Mouse (Mus musculus) embryonic facial prominence, embryonic 15.5 days (tissue): Measurements from ENCODE around the gene Efhb. TPM values are rescaled to one million over a fixed set of nuclear protein-coding genes. Genes with fewer than 3 reads are reported as not detected.

Experiments
- ATAC-seq: fragments of 200-750 bp; cut with Nextera tagmentation; 2 replicates; pipeline ENCODE4 v1.8.0; 2017; ENCODE audit warnings: low read depth, moderate TSS enrichment; ENCODE audit not compliant: insufficient number of reproducible peaks, low FRiP score, low TSS enrichment
- H3K27ac ChIP-seq: fragments of 300-500 bp; sonication (generic); replicated peaks from 2 replicates; pipeline ENCODE4 v1.5.1; 2015; ENCODE audit warnings: mild to moderate bottlenecking, inconsistent platforms
- H3K27me3 ChIP-seq: fragments of 300-500 bp; sonication (generic); 2 replicates; pipeline ENCODE4 v1.6.1; 2015; ENCODE audit warnings: inconsistent platforms
- H3K36me3 ChIP-seq: fragments of 300-500 bp; sonication (generic); 2 replicates; pipeline ENCODE4 v1.6.1; 2015; ENCODE audit warnings: mild to moderate bottlenecking, inconsistent platforms
- H3K4me1 ChIP-seq: fragments of 300-500 bp; sonication (generic); 2 replicates; pipeline ENCODE4 v1.6.1; 2015; ENCODE audit warnings: inconsistent platforms
- H3K4me2 ChIP-seq: fragments of 300-500 bp; sonication (generic); replicated peaks from 2 replicates; pipeline ENCODE4 v1.6.1; 2015; ENCODE audit warnings: mild to moderate bottlenecking, inconsistent platforms
- H3K4me3 ChIP-seq: fragments of 300-500 bp; sonication (generic); replicated peaks from 2 replicates; pipeline ENCODE4 v1.5.1; 2015; ENCODE audit warnings: mild to moderate bottlenecking, inconsistent platforms
- H3K9ac ChIP-seq: fragments of 300-500 bp; sonication (generic); 2 replicates; pipeline ENCODE4 v1.6.1; 2015; ENCODE audit warnings: inconsistent platforms
- H3K9me3 ChIP-seq: fragments of 300-500 bp; sonication (generic); replicated peaks from 2 replicates; pipeline ENCODE4 v1.6.1; 2016; ENCODE audit warnings: inconsistent platforms
- WGBS: fragments of 180-500 bp; shearing (Covaris S2); methylation state at CpG from one replicate; pipeline ENCODE4 v1.1.7; 2015; 5-methylcytosine and 5-hydroxymethylcytosine counted together
- polyA plus RNA-seq: library from polyadenylated mRNA; unstranded; fragments of >200 nt; fragmentation: Nextera tagmentation; extraction: Ambion mirVana; gene quantifications from 2 replicates; pipeline ENCODE4 v1.2.1, GENCODE M21; 2015

Gene Efhb
- polyA plus RNA-seq: 1.4 and 1.6 TPM in 2 replicates

DNA sequence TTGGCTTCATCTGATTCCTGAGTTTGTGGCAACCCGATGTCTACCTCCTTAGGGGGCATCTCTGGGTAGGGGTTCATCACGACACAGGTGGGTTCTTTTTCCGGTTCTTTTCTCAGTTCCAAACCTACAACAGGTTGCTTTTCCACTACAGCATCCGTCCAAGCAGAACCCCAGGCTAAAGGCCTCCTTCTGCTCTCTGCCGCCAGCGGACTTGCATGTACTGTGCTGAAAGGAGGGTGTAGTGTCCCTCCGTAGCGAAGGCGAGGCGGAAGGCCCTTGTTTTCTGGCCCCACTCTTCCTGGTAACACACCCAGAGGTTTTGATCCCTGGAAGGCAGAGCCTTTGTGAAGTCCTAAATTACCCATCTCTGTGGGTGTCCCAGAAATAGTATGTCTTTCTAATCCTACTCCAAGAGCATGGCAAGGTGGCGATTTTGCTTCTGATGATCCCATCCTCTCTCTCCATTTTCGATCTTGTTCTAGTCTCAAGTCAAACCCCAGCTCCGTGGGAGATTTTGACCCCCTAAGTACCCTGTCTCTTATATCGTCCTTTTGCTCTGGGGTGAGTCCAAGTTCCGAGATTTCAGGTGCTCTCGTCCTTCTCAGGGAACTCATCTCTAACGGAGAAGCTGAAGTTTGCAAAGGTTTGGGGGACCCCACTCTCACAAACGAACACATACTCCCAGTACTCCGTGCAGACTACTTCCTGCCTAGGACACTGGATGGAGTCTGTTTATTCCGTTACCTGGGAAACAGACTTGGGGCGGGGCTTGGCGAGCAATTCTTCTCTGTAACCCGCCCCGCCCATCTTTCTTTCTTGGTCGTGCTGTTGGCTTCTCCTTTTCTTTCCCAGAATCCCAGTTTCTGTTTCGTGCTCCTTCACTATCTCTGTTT, at the start of gene Efhb:
Gene Efhb, minus strand, starts transcription at position 719 of the 893 bp plus-strand sequence.
- Histone ChIP-seq H3K36me3 (no peaks in the 10 kb centered on the region), H3K27ac (no peak within 1 kb of the TSS), H3K27me3 (no peaks in the 10 kb centered on the region), H3K4me3 (peak within 1 kb of the TSS; percentile 45), H3K4me1 (peaks cover 4% of the 10 kb centered on the region; the same call in 1 of the 2 replicates), H3K9me3 (no peaks in the 10 kb centered on the region), H3K9ac (no peak within 1 kb of the TSS), H3K4me2 (peak within 1 kb of the TSS; percentile 60)
- 21% methylated on average over 26 of the region's 26 CpGs for WGBS
- peak; percentile 91 for ATAC-seq

- no peak for ATAC-seq
- 74% methylated on average over 2 of the region's 2 CpGs for WGBS
- Histone ChIP-seq H3K4me2 (no peak overlapping the region), H3K4me3 (no peak overlapping the region), H3K4me1 (peaks cover 5% of the 10 kb centered on the region; the same call in 1 of the 2 replicates), H3K27ac (no peak overlapping the region), H3K9me3 (no peaks in the 10 kb centered on the region), H3K36me3 (peaks cover 4% of the 10 kb centered on the region; the same call in 1 of the 2 replicates), H3K27me3 (no peaks in the 10 kb centered on the region), H3K9ac (no peak overlapping the region)
Observed at GRCm38 (mm10) chr17:53512311-53512951, 49.3 kb upstream of the Efhb start.

DNA sequence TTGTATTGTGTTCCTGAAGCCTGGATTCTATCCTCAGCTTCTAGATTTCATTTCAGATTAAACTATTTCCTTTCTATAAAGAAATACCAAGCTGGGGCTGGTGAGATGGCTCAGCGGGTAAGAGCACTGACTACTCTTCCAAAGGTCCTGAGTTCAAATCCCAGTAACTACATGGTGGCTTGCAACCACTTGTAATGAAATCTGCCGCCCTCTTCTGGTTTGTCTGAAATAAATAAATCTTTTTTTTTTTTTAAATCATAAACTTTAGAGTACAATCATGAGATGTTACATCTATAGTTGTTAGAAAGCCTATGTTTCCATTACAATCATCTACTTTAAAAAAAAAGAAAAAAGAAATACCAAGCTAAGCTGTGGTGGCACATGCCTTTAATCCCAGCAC, 39.8 kb upstream of the Efhb start:
- no peaks in the 10 kb centered on the region for H3K27me3 ChIP-seq
- no peaks in the 10 kb centered on the region for H3K4me1 ChIP-seq
- no peak overlapping the region for H3K4me2 ChIP-seq
- H3K36me3 ChIP-seq: peaks cover 52% of the 10 kb centered on the region
- ATAC-seq: no peak
- no peak overlapping the region for H3K4me3 ChIP-seq
- no peak overlapping the region for H3K9ac ChIP-seq
- H3K27ac ChIP-seq: no peak overlapping the region
- H3K9me3 ChIP-seq: no peaks in the 10 kb centered on the region
- 93% methylated on average over 2 of the region's 2 CpGs for WGBS

DNA sequence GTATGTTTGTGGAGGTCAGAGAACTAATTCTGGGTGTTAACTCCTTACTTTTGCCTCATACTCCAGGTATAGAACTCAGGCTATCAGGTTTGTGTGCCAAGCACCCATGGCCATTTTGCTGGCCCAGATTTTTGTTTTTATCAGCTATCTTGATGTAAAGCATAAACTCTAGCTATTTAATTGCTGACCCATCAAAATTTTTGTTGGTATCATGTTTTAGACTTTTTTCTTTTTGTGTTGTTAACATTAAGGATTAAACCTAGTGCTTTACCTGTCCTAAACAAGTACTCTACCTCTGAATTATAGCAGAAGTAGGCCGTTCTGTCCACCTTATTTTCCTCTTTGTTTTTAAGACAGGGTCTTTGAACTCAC, 25.9 kb upstream of the Efhb start:
- Histone ChIP-seq H3K4me1 (no peaks in the 10 kb centered on the region), H3K4me2 (no peak overlapping the region), H3K9ac (no peak overlapping the region), H3K36me3 (peaks cover 33% of the 10 kb centered on the region), H3K4me3 (no peak overlapping the region), H3K9me3 (no peaks in the 10 kb centered on the region), H3K27me3 (no peaks in the 10 kb centered on the region), H3K27ac (no peak overlapping the region)
- no peak for ATAC-seq
- 96% methylated on average over 1 of the region's 1 CpGs for WGBS

DNA sequence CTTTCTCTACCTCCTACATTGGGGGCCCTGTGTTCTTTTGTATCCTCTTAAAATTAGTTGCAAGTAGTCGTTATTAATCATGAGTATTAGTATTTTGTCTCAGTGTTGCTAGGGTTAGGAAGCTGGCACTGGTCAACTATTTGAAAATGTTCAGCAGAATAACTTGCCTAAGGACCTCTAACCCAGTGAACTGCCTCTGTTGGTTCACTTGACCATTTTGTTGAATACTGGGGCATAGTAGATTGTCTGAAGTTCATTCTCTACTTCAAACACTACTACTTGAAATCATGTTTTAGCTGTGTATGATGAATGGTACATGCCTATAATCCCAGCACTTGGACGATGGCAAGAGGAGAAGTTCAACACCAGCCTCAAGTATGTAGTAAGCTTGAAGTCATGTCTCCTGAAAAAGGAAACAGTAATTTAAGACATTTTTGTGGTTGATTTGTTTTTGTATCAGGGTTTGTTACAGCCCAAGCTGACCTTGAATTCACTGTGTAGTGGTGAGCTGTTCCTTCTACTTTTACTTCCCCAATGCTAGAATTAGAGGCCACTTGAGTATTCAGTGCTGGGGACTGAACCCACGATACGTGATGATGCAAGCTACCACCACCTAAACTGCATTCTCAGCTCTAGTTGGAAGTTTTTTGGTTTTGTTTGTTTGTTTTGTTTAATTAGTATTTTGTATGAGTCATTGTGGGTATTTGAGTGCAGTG, 25.3 kb upstream of the Efhb start:
- H3K4me1 ChIP-seq: no peaks in the 10 kb centered on the region
- 86% methylated on average over 4 of the region's 4 CpGs for WGBS
- peak; percentile 63; the same call in 1 of the 2 replicates for ATAC-seq

GRCm38 (mm10) chr17:53480433-53480832, 17.3 kb upstream of the Efhb start:
- 44% methylated on average over 7 of the region's 7 CpGs for WGBS
- Histone ChIP-seq H3K4me3 (peak overlapping the region; percentile 92), H3K4me2 (peak overlapping the region; percentile 62), H3K4me1 (peaks cover 16% of the 10 kb centered on the region), H3K36me3 (peaks cover 6% of the 10 kb centered on the region), H3K9me3 (no peaks in the 10 kb centered on the region), H3K9ac (no peak overlapping the region), H3K27ac (peak overlapping the region; percentile 99; the same call in 1 of the 2 replicates), H3K27me3 (no peaks in the 10 kb centered on the region)
- no peak for ATAC-seq

More for the DNA sequence above, 25.3 kb upstream of the Efhb start:
- no peak overlapping the region for H3K27ac ChIP-seq
- H3K4me2 ChIP-seq: no peak overlapping the region
- H3K4me3 ChIP-seq: no peak overlapping the region
- H3K9me3 ChIP-seq: no peaks in the 10 kb centered on the region
- H3K9ac ChIP-seq: no peak overlapping the region
- H3K27me3 ChIP-seq: no peaks in the 10 kb centered on the region
- peaks cover 30% of the 10 kb centered on the region for H3K36me3 ChIP-seq

GRCm38 (mm10) chr17:53479604-53480041, 16.5 kb upstream of the Efhb start:
- H3K9me3 ChIP-seq: no peaks in the 10 kb centered on the region
- WGBS: under 1% methylated on average over 33 of the region's 33 CpGs
- no peaks in the 10 kb centered on the region for H3K27me3 ChIP-seq
- peak overlapping the region; percentile 99 for H3K27ac ChIP-seq
- H3K4me2 ChIP-seq: peak overlapping the region; percentile 62
- peaks cover 4% of the 10 kb centered on the region for H3K36me3 ChIP-seq
- H3K4me1 ChIP-seq: peaks cover 16% of the 10 kb centered on the region
- peak overlapping the region; percentile 92 for H3K4me3 ChIP-seq
- peak; percentile 0; the same call in 1 of the 2 replicates for ATAC-seq
- H3K9ac ChIP-seq: peak overlapping the region; percentile 86

DNA sequence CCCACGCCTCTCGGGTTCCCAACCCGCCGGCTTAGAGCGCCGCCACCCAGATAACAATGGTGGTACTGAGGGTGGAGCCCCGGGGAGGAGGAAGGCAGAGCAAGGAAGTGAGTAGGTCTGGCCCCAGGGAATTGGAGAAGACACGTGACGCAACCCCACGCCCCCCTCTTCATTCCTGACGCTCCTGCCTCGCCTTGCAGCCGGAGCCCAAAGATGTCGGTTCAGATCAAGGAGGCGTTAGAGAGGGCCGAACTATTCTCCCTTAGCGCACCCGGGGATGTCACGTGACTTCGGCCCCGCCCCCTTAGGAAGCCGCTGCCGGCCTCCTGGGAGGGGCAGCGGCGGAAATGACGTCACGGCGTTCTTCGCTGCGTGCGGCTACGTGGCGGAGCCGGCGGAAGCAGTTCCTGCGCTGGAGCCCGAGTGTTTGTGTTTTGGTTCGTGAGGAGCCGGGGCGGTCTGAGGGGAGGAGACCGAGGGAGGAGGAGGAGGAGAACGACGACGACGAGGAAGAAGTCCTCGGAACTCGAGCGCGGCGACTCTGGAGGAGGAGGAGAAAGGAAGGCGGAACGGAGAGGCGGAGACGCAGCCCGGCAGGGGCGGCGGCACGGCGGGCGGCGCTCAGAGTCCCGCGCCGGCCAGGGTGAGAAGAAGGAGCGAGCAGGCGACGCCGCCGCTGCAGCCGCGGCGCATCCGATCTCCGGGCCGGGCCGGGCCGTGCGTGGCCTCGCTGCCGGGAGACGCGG, 15.9 kb upstream of the Efhb start, which contains the start of gene Rab5a:
Gene Rab5a, plus strand, starts transcription at position 377 of the 746 bp plus-strand sequence.
- Histone ChIP-seq H3K9me3 (no peaks in the 10 kb centered on the region), H3K4me1 (peaks cover 16% of the 10 kb centered on the region), H3K4me3 (peak within 1 kb of the TSS; percentile 92), H3K4me2 (peak within 1 kb of the TSS; percentile 66), H3K27me3 (no peaks in the 10 kb centered on the region), H3K36me3 (no peaks in the 10 kb centered on the region), H3K27ac (peak within 1 kb of the TSS; percentile 99), H3K9ac (peak within 1 kb of the TSS; percentile 86)
- peak; percentile 96 for ATAC-seq
- under 1% methylated on average over 67 of the region's 82 CpGs for WGBS

GRCm38 (mm10) chr17:53478066-53478857, 15.1 kb upstream of the Efhb start:
- WGBS: 9% methylated on average over 15 of the region's 15 CpGs
- peak overlapping the region; percentile 47 for H3K9ac ChIP-seq
- H3K36me3 ChIP-seq: no peaks in the 10 kb centered on the region
- H3K9me3 ChIP-seq: no peaks in the 10 kb centered on the region
- H3K27ac ChIP-seq: peak overlapping the region; percentile 99
- peak overlapping the region; percentile 66 for H3K4me2 ChIP-seq
- H3K4me3 ChIP-seq: peak overlapping the region; percentile 92
- no peaks in the 10 kb centered on the region for H3K27me3 ChIP-seq
- no peak for ATAC-seq
- peaks cover 16% of the 10 kb centered on the region for H3K4me1 ChIP-seq

DNA sequence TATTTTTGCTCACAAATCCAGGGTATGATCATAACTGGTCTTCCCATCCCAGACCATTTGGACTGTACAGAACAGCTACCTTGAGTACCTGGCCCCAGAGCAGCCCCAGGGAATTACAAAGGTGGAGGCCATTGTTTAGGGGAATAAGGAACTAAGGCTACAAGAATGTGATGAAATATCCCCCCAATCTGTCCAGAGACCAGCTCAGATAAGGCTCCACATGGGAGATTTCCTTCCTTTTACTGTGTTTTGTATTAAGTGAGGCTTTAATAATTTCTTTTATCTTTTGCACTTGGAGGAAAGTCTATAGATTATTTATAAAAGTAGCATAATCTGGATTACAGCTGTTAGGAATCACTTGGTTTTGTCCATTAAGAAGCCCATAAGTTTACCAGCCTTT, 5.6 kb upstream of the Efhb start:
- Histone ChIP-seq H3K27me3 (no peaks in the 10 kb centered on the region), H3K36me3 (no peaks in the 10 kb centered on the region), H3K4me2 (no peak overlapping the region), H3K27ac (no peak overlapping the region), H3K9ac (no peak overlapping the region), H3K4me1 (no peaks in the 10 kb centered on the region), H3K4me3 (no peak overlapping the region), H3K9me3 (no peaks in the 10 kb centered on the region)
- ATAC-seq: no peak
